Comparison of ENCODE assay signal across 22 mouse cellular contexts in genomic region chr13:23605052-23605451, GRCm38 (mm10). TPM values are rescaled to one million over a fixed set of nuclear protein-coding genes. Genes with fewer than 3 reads are reported as not detected.
DNase-seq lines count a peak whose midpoint lies in the region; ATAC-seq lines count a peak whose summit lies in the region.
"Had no signal": no experiment of that assay in that cellular context is flagged by ENCODE, and none has a peak within 500 bp of the region (broad histone marks: within the 10 kb centered on the region; RNA-seq: fewer than 3 reads in every experiment).

No protein-coding gene starts in this region.

- H3K27ac ChIP-seq in kidney, embryonic 14.5 days (ENCODE audit: low read depth, low read length) = no peak overlapping the region
- H3K27ac ChIP-seq in liver, embryonic 13.5 days = peak overlapping the region; percentile 45; the same call in 1 of the 2 replicates
- H3K27ac ChIP-seq in liver, embryonic 11.5 days (ENCODE audit: low read depth, low read length) = no peak overlapping the region
- H3K27ac ChIP-seq: embryonic facial prominence, embryonic 13.5 days; embryonic facial prominence, embryonic 15.5 days; forebrain, embryonic 10.5 days; forebrain, embryonic 12.5 days had no signal

- no peak overlapping the region for H3K9ac ChIP-seq in kidney, embryonic 14.5 days (ENCODE audit: low read depth, low read length)
- 0 out of 2 replicates have a peak overlapping the region, but pooled peaks have one; percentile 6 for H3K9ac ChIP-seq in liver, embryonic 13.5 days
- H3K9ac ChIP-seq in liver, embryonic 11.5 days (ENCODE audit: low read depth, low read length) = no peak overlapping the region
- H3K9ac ChIP-seq: embryonic facial prominence, embryonic 13.5 days; embryonic facial prominence, embryonic 15.5 days; forebrain, embryonic 12.5 days had no signal

- no peak overlapping the region for H3K4me2 ChIP-seq in kidney, embryonic 14.5 days (replicated peaks; ENCODE audit: low read depth, low read length)
- H3K4me2 ChIP-seq in liver, embryonic 13.5 days = no peak overlapping the region
- H3K4me2 ChIP-seq in liver, embryonic 11.5 days = no peak overlapping the region
- H3K4me2 ChIP-seq: embryonic facial prominence, embryonic 13.5 days; embryonic facial prominence, embryonic 15.5 days; forebrain, embryonic 12.5 days had no signal

- DNase-seq in kidney, postnatal 10 days = no peak
- no peak for DNase-seq in liver, embryonic 13.5 days
- no peak for DNase-seq in liver, embryonic 11.5 days (ENCODE audit: low spot score)
- DNase-seq in testis, postnatal 10 days (ENCODE audit: low spot score) = peak; percentile 31
- DNase-seq in testis, postnatal 14 days (ENCODE audit: low spot score) = no peak
- DNase-seq: adrenal gland, adult 2 months; adrenal gland, postnatal 10 days; adrenal gland, postnatal 25 days; cerebellum, adult 11 months; cerebellum, adult 18-20 months; cerebellum, adult 8-10 months; cerebellum, adult 9-11 months; cerebellum, postnatal 14 days; cerebellum, postnatal 36 days; embryo, embryonic 11 days had no signal

- no peaks in the 10 kb centered on the region for H3K27me3 ChIP-seq in kidney, embryonic 14.5 days (ENCODE audit: control insufficient read depth, insufficient read depth, low read length)
- H3K27me3 ChIP-seq in liver, embryonic 13.5 days = no peaks in the 10 kb centered on the region
- H3K27me3 ChIP-seq in liver, embryonic 11.5 days (replicated peaks; ENCODE audit: control insufficient read depth, insufficient read depth, low read length) = no peaks in the 10 kb centered on the region
- H3K27me3 ChIP-seq: embryonic facial prominence, embryonic 13.5 days; embryonic facial prominence, embryonic 15.5 days; forebrain, embryonic 12.5 days had no signal

- no peaks in the 10 kb centered on the region for H3K9me3 ChIP-seq in kidney, embryonic 14.5 days (ENCODE audit: control insufficient read depth, low read length)
- H3K9me3 ChIP-seq in liver, embryonic 13.5 days (replicated peaks) = no peaks in the 10 kb centered on the region
- H3K9me3 ChIP-seq in liver, embryonic 11.5 days (ENCODE audit: control insufficient read depth, low read length) = no peaks in the 10 kb centered on the region
- H3K9me3 ChIP-seq: embryonic facial prominence, embryonic 13.5 days; embryonic facial prominence, embryonic 15.5 days; forebrain, embryonic 10.5 days; forebrain, embryonic 12.5 days had no signal

- no peaks in the 10 kb centered on the region for H3K4me1 ChIP-seq in kidney, embryonic 14.5 days (ENCODE audit: control insufficient read depth, insufficient read depth, low read length)
- peaks cover 36% of the 10 kb centered on the region for H3K4me1 ChIP-seq in liver, embryonic 13.5 days (replicated peaks)
- H3K4me1 ChIP-seq in liver, embryonic 11.5 days (replicated peaks; ENCODE audit: control insufficient read depth, insufficient read depth, low read length) = peaks cover 7% of the 10 kb centered on the region; the same call in 1 of the 2 replicates
- H3K4me1 ChIP-seq: embryonic facial prominence, embryonic 13.5 days; embryonic facial prominence, embryonic 15.5 days; forebrain, embryonic 10.5 days; forebrain, embryonic 12.5 days had no signal

- no peak overlapping the region for H3K4me3 ChIP-seq in kidney, embryonic 14.5 days (ENCODE audit: low read length)
- no peak overlapping the region for H3K4me3 ChIP-seq in liver, embryonic 13.5 days (replicated peaks)
- H3K4me3 ChIP-seq in liver, embryonic 11.5 days (ENCODE audit: low read depth, low read length) = no peak overlapping the region
- H3K4me3 ChIP-seq: embryonic facial prominence, embryonic 13.5 days; embryonic facial prominence, embryonic 15.5 days; erythroblast, embryonic 14.5 days; forebrain, embryonic 10.5 days; forebrain, embryonic 12.5 days had no signal

- ATAC-seq in kidney, embryonic 14.5 days (ENCODE audit: low FRiP score, low TSS enrichment) = 0 out of 2 replicates have a peak, but pooled peaks have one; percentile 64
- ATAC-seq in liver, embryonic 13.5 days (ENCODE audit: low read depth) = no peak
- no peak for ATAC-seq in liver, embryonic 11.5 days (replicated peaks; ENCODE audit: low FRiP score)
- ATAC-seq: forebrain, embryonic 14.5 days had no signal

- 90% methylated on average over 3 of the region's 3 CpGs for WGBS in kidney, embryonic 14.5 days
- 76% methylated on average over 3 of the region's 3 CpGs for WGBS in liver, embryonic 13.5 days (ENCODE audit: insufficient replicate concordance)
- 83% methylated on average over 3 of the region's 3 CpGs for WGBS in liver, embryonic 11.5 days

- H3K36me3 ChIP-seq in kidney, embryonic 14.5 days (ENCODE audit: control insufficient read depth, insufficient read depth, low read length) = no peaks in the 10 kb centered on the region
- H3K36me3 ChIP-seq in liver, embryonic 13.5 days = no peaks in the 10 kb centered on the region
- no peaks in the 10 kb centered on the region for H3K36me3 ChIP-seq in liver, embryonic 11.5 days (ENCODE audit: control insufficient read depth, insufficient read depth, low read length)
- H3K36me3 ChIP-seq: embryonic facial prominence, embryonic 13.5 days; embryonic facial prominence, embryonic 15.5 days; forebrain, embryonic 12.5 days had no signal

RNA-seq across cellular contexts. Expression of gene Hist1h2be, which starts 15.9 kb away (rescaled TPM):
- polyA plus RNA-seq in kidney, embryonic 14.5 days (2014; fragmentation: Nextera tagmentation; extraction: Ambion mirVana) = 2.9 and 3.1 TPM in 2 replicates
- polyA plus RNA-seq in liver, embryonic 13.5 days (2015; fragmentation: Nextera tagmentation; extraction: Ambion mirVana) = 1.3 and 2.0 TPM in 2 replicates
- 4.4 TPM in 2 replicates for polyA plus RNA-seq in liver, embryonic 11.5 days (2014; fragmentation: Nextera tagmentation; extraction: Ambion mirVana)

RNA-seq across cellular contexts. Expression of gene Hist1h1e, which starts 17.3 kb away (rescaled TPM):
- polyA plus RNA-seq in kidney, embryonic 14.5 days (2014; fragmentation: Nextera tagmentation; extraction: Ambion mirVana) = 17.6 and 20.4 TPM in 2 replicates
- polyA plus RNA-seq in liver, embryonic 13.5 days (2015; fragmentation: Nextera tagmentation; extraction: Ambion mirVana) = 24.3 and 26.2 TPM in 2 replicates
- polyA plus RNA-seq in liver, embryonic 11.5 days (2014; fragmentation: Nextera tagmentation; extraction: Ambion mirVana) = 17.5 and 21.2 TPM in 2 replicates

RNA-seq across cellular contexts. Expression of gene Hist1h4d, which starts 23.7 kb away (rescaled TPM):
- polyA plus RNA-seq in kidney, embryonic 14.5 days (2014; fragmentation: Nextera tagmentation; extraction: Ambion mirVana) = 113 and 136 TPM in 2 replicates
- polyA plus RNA-seq in liver, embryonic 13.5 days (2015; fragmentation: Nextera tagmentation; extraction: Ambion mirVana) = 116 and 152 TPM in 2 replicates
- 92.8 and 99.3 TPM in 2 replicates for polyA plus RNA-seq in liver, embryonic 11.5 days (2014; fragmentation: Nextera tagmentation; extraction: Ambion mirVana)

RNA-seq across cellular contexts. Expression of gene Hist1h3d, which starts 29.5 kb away (rescaled TPM):
- polyA plus RNA-seq in kidney, embryonic 14.5 days (2014; fragmentation: Nextera tagmentation; extraction: Ambion mirVana) = 12.0 and 14.7 TPM in 2 replicates
- 5.9 and 7.2 TPM in 2 replicates for polyA plus RNA-seq in liver, embryonic 13.5 days (2015; fragmentation: Nextera tagmentation; extraction: Ambion mirVana)
- 7.7 and 8.5 TPM in 2 replicates for polyA plus RNA-seq in liver, embryonic 11.5 days (2014; fragmentation: Nextera tagmentation; extraction: Ambion mirVana)

RNA-seq across cellular contexts. Expression of gene Hist1h2ad, which starts 30.9 kb away (rescaled TPM):
- 2.9 and 5.3 TPM in 2 replicates for polyA plus RNA-seq in kidney, embryonic 14.5 days (2014; fragmentation: Nextera tagmentation; extraction: Ambion mirVana)
- 1.2 and 4.3 TPM in 2 replicates for polyA plus RNA-seq in liver, embryonic 13.5 days (2015; fragmentation: Nextera tagmentation; extraction: Ambion mirVana)
- polyA plus RNA-seq in liver, embryonic 11.5 days (2014; fragmentation: Nextera tagmentation; extraction: Ambion mirVana) = 0.84 and 0.92 TPM in 2 replicates
